Mouse (Mus musculus) G1E (cell line): ENCODE measurements around the gene Arhgef40. TPM values are rescaled to one million over a fixed set of nuclear protein-coding genes. Genes with fewer than 3 reads are reported as not detected.

Experiments
- ATAC-seq: 2 replicates; pipeline ENCODE4 v1.8.0; 2016; ENCODE audit warnings: mild to moderate bottlenecking; ENCODE audit not compliant: insufficient number of reproducible peaks, poor library complexity, low FRiP score, severe bottlenecking; ENCODE audit errors: extremely low read depth
- DNase-seq: peaks from one replicate; pipeline ENCODE4 v3.0.0; 2012; ENCODE audit warnings: low spot score
- H3K27me3 ChIP-seq: 2 replicates; pipeline ENCODE4 v1.6.1; 2012; ENCODE audit warnings: mild to moderate bottlenecking, low read length, inconsistent platforms; ENCODE audit not compliant: insufficient read depth
- H3K36me3 ChIP-seq: replicated peaks from 2 replicates; pipeline ENCODE3; 2012; ENCODE audit warnings: mild to moderate bottlenecking, inconsistent platforms
- H3K4me1 ChIP-seq: 2 replicates; pipeline ENCODE4 v1.6.1; 2012; ENCODE audit warnings: low read depth, low read length, inconsistent platforms, mixed read lengths; ENCODE audit not compliant: insufficient read depth
- H3K4me3 ChIP-seq: 2 replicates; pipeline ENCODE4 v1.5.1; 2012; ENCODE audit warnings: low read depth, mild to moderate bottlenecking, inconsistent platforms, low read length, moderate library complexity, mixed read lengths
- H3K9me3 ChIP-seq: replicated peaks from 2 replicates; pipeline ENCODE4 v1.6.1; 2012; ENCODE audit warnings: inconsistent platforms
- CTCF ChIP-seq: IDR thresholded peaks from 2 replicates; pipeline ENCODE4 v1.5.1; 2012; ENCODE audit warnings: low read depth, low read length, inconsistent platforms, mixed read lengths
- GATA1 ChIP-seq: IDR thresholded peaks from 2 replicates; pipeline ENCODE4 v1.6.1; 2012; ENCODE audit warnings: borderline replicate concordance, low read length, inconsistent platforms, mixed read lengths
- GATA2 ChIP-seq: IDR thresholded peaks from 2 replicates; pipeline ENCODE4 v1.6.1; 2012; ENCODE audit warnings: low read depth, low read length, inconsistent platforms, borderline replicate concordance
- POLR2AphosphoS5 ChIP-seq: IDR thresholded peaks from 2 replicates; pipeline ENCODE4 v1.6.1; 2012; ENCODE audit warnings: low read depth, low read length, inconsistent platforms; ENCODE audit not compliant: insufficient replicate concordance
- TAL1 ChIP-seq: conservative IDR thresholded peaks from 2 replicates; pipeline ENCODE4 v1.6.1; 2012; ENCODE audit warnings: low read depth, low read length, inconsistent platforms, mixed read lengths
- polyA plus RNA-seq: library from polyadenylated mRNA; stranded (reverse); fragments of >175 nt; gene quantifications from 2 replicates; pipeline ENCODE4 v1.2.3, GENCODE M21; 2012
- total RNA-seq, 2 experiments: library from RNA; stranded (forward) in 1 of 2; stranded (reverse) in 1 of 2; fragments of 200-1000 nt in 1 of 2; fragments of >200 nt in 1 of 2; fragmentation: Nextera tagmentation in 1 of 2; gene quantifications; 2 replicates each; pipeline ENCODE4 v1.2.3; 2014 to 2017

The Arhgef40 gene
- 33.9 and 37.5 TPM in 2 replicates for total RNA-seq (2014; fragmentation: Nextera tagmentation)
- total RNA-seq (2017) = 3.1 and 3.4 TPM in 2 replicates
- polyA plus RNA-seq = 30.3 and 32.2 TPM in 2 replicates

- peaks cover 11% of the 10 kb centered on the region for H3K27me3 ChIP-seq
- ATAC-seq = no peak
- DNase-seq = peak; percentile 58
- H3K4me3 ChIP-seq = peak within 1 kb of the TSS; percentile 74
- peaks cover 14% of the 10 kb centered on the region for H3K36me3 ChIP-seq
- no peaks in the 10 kb centered on the region for H3K9me3 ChIP-seq
- H3K4me1 ChIP-seq = peaks cover 51% of the 10 kb centered on the region
- no peak for TF ChIP-seq GATA1
- TF ChIP-seq GATA2 = no peak
- TF ChIP-seq TAL1 = no peak
- TF ChIP-seq POLR2AphosphoS5 = no peak
- TF ChIP-seq CTCF = no peak
Measured at GRCm38 (mm10) chr14:51984247-51985231, at the start of gene Arhgef40. TSS of gene Arhgef40 (plus strand) at chr14:51984719.

DNA sequence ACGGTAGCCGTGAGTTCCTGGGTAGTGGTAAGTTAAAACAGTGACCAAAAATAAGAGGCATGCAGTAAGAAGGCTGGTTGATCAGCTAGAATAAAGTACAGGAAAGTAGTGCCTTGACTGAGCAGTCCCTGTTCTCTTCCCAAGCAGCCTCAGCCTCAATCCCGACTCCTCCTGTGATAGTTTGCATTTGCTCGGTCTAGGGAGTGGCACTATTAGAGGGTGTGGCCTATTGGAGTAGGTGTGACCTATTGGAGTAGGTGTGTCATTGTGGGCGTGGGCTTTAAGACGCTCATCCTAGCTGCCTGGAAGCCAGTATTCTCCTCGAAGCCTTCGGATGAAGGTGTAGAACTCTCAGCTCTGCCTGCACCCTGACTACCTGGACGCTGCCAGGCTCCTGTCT, 45.5 kb upstream of the Arhgef40 start:
- ATAC-seq (no peak), DNase-seq (no peak)
- Histone ChIP-seq H3K9me3 (no peaks in the 10 kb centered on the region), H3K27me3 (peaks cover 6% of the 10 kb centered on the region; the same call in 1 of the 2 replicates), H3K4me3 (no peak overlapping the region), H3K4me1 (no peaks in the 10 kb centered on the region), H3K36me3 (no peaks in the 10 kb centered on the region)
- TF ChIP-seq CTCF = no peak
- no peak for TF ChIP-seq TAL1
- no peak for TF ChIP-seq GATA1
- TF ChIP-seq POLR2AphosphoS5 = no peak
- TF ChIP-seq GATA2 = no peak

GRCm38 (mm10) chr14:51940944-51941560, 43.5 kb upstream of the Arhgef40 start:
- H3K4me1 ChIP-seq = no peaks in the 10 kb centered on the region
- no peak overlapping the region for H3K4me3 ChIP-seq
- peaks cover 6% of the 10 kb centered on the region; the same call in 1 of the 2 replicates for H3K27me3 ChIP-seq
- ATAC-seq = no peak
- TF ChIP-seq GATA1 (no peak), POLR2AphosphoS5 (no peak), CTCF (no peak), TAL1 (no peak), GATA2 (no peak)
- DNase-seq = no peak
- no peaks in the 10 kb centered on the region for H3K9me3 ChIP-seq
- no peaks in the 10 kb centered on the region for H3K36me3 ChIP-seq

GRCm38 (mm10) chr14:51941577-51941976, 42.9 kb upstream of the Arhgef40 start:
- H3K27me3 ChIP-seq = peaks cover 6% of the 10 kb centered on the region; the same call in 1 of the 2 replicates
- H3K36me3 ChIP-seq = no peaks in the 10 kb centered on the region
- no peak for TF ChIP-seq POLR2AphosphoS5
- no peak for TF ChIP-seq GATA1
- TF ChIP-seq CTCF = no peak
- TF ChIP-seq GATA2 = no peak
- TF ChIP-seq TAL1 = no peak
- H3K4me1 ChIP-seq = no peaks in the 10 kb centered on the region
- no peak overlapping the region for H3K4me3 ChIP-seq
- no peaks in the 10 kb centered on the region for H3K9me3 ChIP-seq
- no peak for DNase-seq
- ATAC-seq = no peak

DNA sequence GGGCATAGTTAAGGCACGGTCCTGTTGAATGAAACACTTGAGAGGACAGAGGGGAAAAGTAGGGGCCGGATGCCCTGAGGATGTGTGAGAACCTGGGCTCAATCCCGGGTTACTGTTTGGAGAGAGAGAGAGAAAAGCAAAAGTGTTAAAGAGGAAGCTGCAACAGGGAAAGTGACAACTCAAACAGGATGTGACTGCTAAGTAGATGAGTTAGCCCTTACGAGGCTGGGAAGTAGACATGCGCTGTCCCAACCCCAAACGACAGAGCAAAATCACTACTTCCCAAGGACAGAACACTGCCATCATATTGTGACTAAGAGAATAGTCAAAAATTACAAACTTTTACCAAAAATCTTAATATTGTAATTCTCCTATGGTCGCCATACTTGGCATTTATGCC, 42.3 kb upstream of the Arhgef40 start:
- peaks cover 5% of the 10 kb centered on the region; the same call in 1 of the 2 replicates for H3K27me3 ChIP-seq
- H3K4me1 ChIP-seq = no peaks in the 10 kb centered on the region
- DNase-seq (no peak), ATAC-seq (no peak)
- no peaks in the 10 kb centered on the region for H3K9me3 ChIP-seq
- no peaks in the 10 kb centered on the region for H3K36me3 ChIP-seq
- no peak overlapping the region for H3K4me3 ChIP-seq
- TF ChIP-seq POLR2AphosphoS5 (no peak), GATA2 (no peak), GATA1 (no peak), TAL1 (no peak), CTCF (no peak)

GRCm38 (mm10) chr14:51943336-51943735, 41.2 kb upstream of the Arhgef40 start:
- DNase-seq = no peak
- no peak for ATAC-seq
- TF ChIP-seq POLR2AphosphoS5 (no peak), GATA1 (no peak), TAL1 (no peak), GATA2 (no peak), CTCF (no peak)
- Histone ChIP-seq H3K27me3 (peaks cover 4% of the 10 kb centered on the region; the same call in 1 of the 2 replicates), H3K4me3 (no peak overlapping the region), H3K4me1 (no peaks in the 10 kb centered on the region), H3K36me3 (no peaks in the 10 kb centered on the region), H3K9me3 (no peaks in the 10 kb centered on the region)
